ENCODE assay signal across 26 mouse cellular contexts in genomic region chr10:117748276-117749049, GRCm38 (mm10). TPM values are rescaled to one million over a fixed set of nuclear protein-coding genes. Genes with fewer than 3 reads are reported as not detected.
A peak's percentile ranks its signal among the peaks of the same experiment; 100 is the strongest.
DNase-seq lines count a peak whose midpoint lies in the region; ATAC-seq and TF ChIP-seq lines count a peak whose summit lies in the region.
"Had no signal": no experiment of that assay in that cellular context is flagged by ENCODE, and none has a peak within 500 bp of the region (broad histone marks: within the 10 kb centered on the region; RNA-seq: fewer than 3 reads in every experiment).

No protein-coding gene starts in this region.

- H3K9me3 ChIP-seq in liver, postnatal 0 days (ENCODE audit: low read length): 0 out of 2 replicates have a peak, but pooled peaks cover 5% of the 10 kb centered on the region
- H3K9me3 ChIP-seq in liver, embryonic 12.5 days (replicated peaks): 0 out of 2 replicates have a peak, but pooled peaks cover 4% of the 10 kb centered on the region
- 0 out of 2 replicates have a peak, but pooled peaks cover 3% of the 10 kb centered on the region for H3K9me3 ChIP-seq in kidney, embryonic 16.5 days (ENCODE audit: low read length)
- H3K9me3 ChIP-seq: heart, embryonic 10.5 days; heart, embryonic 15.5 days; limb, embryonic 13.5 days; midbrain, embryonic 12.5 days; neural tube, embryonic 13.5 days had no signal

- DNase-seq in liver, postnatal 0 days: no peak
- DNase-seq in kidney, adult 2 months: peak; percentile 89
- DNase-seq in kidney, postnatal 36 days: peak; percentile 70 to 85
- no peak for DNase-seq in frontal cortex, postnatal 14 days (ENCODE audit: low spot score in 2 of 2)
- no peak for DNase-seq in adrenal gland, adult 8-10 months
- DNase-seq: adrenal gland, postnatal 10 days; cerebellum, adult 8-10 months; cerebellum, postnatal 36 days; forebrain, postnatal 0 days; gastrocnemius, postnatal 10 days; lung, embryonic 14.5 days; lung, postnatal 14 days; right cerebral cortex, postnatal 14 days had no signal

- WGBS in liver, postnatal 0 days (ENCODE audit: insufficient replicate concordance): 79% methylated on average over 10 of the region's 10 CpGs
- WGBS in liver, embryonic 12.5 days (ENCODE audit: insufficient replicate concordance): 79% methylated on average over 10 of the region's 10 CpGs
- 65% methylated on average over 10 of the region's 10 CpGs for WGBS in kidney, adult 2 months
- whole genome bisulfite sequencing in kidney, embryonic 16.5 days: 88% methylated on average over 10 of the region's 10 CpGs

- H3K4me2 ChIP-seq in liver, postnatal 0 days (ENCODE audit: low read depth, low read length): no peak overlapping the region
- no peak overlapping the region for H3K4me2 ChIP-seq in liver, embryonic 12.5 days
- no peak overlapping the region for H3K4me2 ChIP-seq in kidney, embryonic 16.5 days (replicated peaks; ENCODE audit: low read depth, low read length)
- H3K4me2 ChIP-seq: heart, embryonic 15.5 days; limb, embryonic 13.5 days; lung, embryonic 14.5 days; midbrain, embryonic 12.5 days; neural tube, embryonic 13.5 days had no signal

- peaks cover 29% of the 10 kb centered on the region for H3K36me3 ChIP-seq in liver, postnatal 0 days (replicated peaks; ENCODE audit: insufficient read depth, low read length)
- H3K36me3 ChIP-seq in liver, embryonic 12.5 days: peaks cover 55% of the 10 kb centered on the region
- 0 out of 2 replicates have a peak, but pooled peaks cover 1% of the 10 kb centered on the region for H3K36me3 ChIP-seq in kidney, adult 2 months (ENCODE audit: control insufficient read depth, insufficient read depth, low read length)
- peaks cover 43% of the 10 kb centered on the region for H3K36me3 ChIP-seq in kidney, embryonic 16.5 days (ENCODE audit: insufficient read depth, low read length)

- no peak for TF ChIP-seq POLR2A in kidney, adult 2 months (IDR thresholded peaks at IDR 0.05; ENCODE audit: low read depth, low read length)

- peaks cover 7% of the 10 kb centered on the region; the same call in 1 of the 2 replicates for H3K4me1 ChIP-seq in liver, postnatal 0 days (ENCODE audit: insufficient read depth)
- peaks cover 25% of the 10 kb centered on the region for H3K4me1 ChIP-seq in liver, embryonic 12.5 days
- H3K4me1 ChIP-seq in kidney, adult 2 months (ENCODE audit: control insufficient read depth, insufficient read depth, low read length): peaks cover 16% of the 10 kb centered on the region
- peaks cover 10% of the 10 kb centered on the region for H3K4me1 ChIP-seq in kidney, embryonic 16.5 days (ENCODE audit: insufficient read depth, low read length)

- H3K4me3 ChIP-seq in liver, postnatal 0 days (ENCODE audit: low read depth, low read length): no peak overlapping the region
- H3K4me3 ChIP-seq in liver, embryonic 12.5 days: no peak overlapping the region
- no peak overlapping the region for H3K4me3 ChIP-seq in kidney, adult 2 months (ENCODE audit: insufficient read depth, low read depth, low read length)
- H3K4me3 ChIP-seq in kidney, embryonic 16.5 days (ENCODE audit: low read length): no peak overlapping the region
- H3K4me3 ChIP-seq: erythroblast, embryonic 14.5 days; heart, embryonic 10.5 days; heart, embryonic 15.5 days; layer of hippocampus, adult 2 months; limb, embryonic 13.5 days; midbrain, embryonic 12.5 days; neural tube, embryonic 13.5 days had no signal

- H3K27me3 ChIP-seq in liver, postnatal 0 days (ENCODE audit: insufficient read depth, low read length): no peaks in the 10 kb centered on the region
- no peaks in the 10 kb centered on the region for H3K27me3 ChIP-seq in liver, embryonic 12.5 days (replicated peaks)
- no peaks in the 10 kb centered on the region for H3K27me3 ChIP-seq in kidney, adult 2 months (replicated peaks; ENCODE audit: control insufficient read depth, insufficient read depth, low read length)
- no peaks in the 10 kb centered on the region for H3K27me3 ChIP-seq in kidney, embryonic 16.5 days (ENCODE audit: insufficient read depth, low read length)
- H3K27me3 ChIP-seq: CH12.LX; heart, embryonic 15.5 days; limb, embryonic 13.5 days; midbrain, embryonic 12.5 days; neural tube, embryonic 13.5 days had no signal

- no peak for TF ChIP-seq EP300 in liver, postnatal 0 days (IDR thresholded peaks at IDR 0.05; ENCODE audit: low read depth)

- no peak overlapping the region for H3K9ac ChIP-seq in liver, postnatal 0 days (replicated peaks)
- H3K9ac ChIP-seq in liver, embryonic 12.5 days: no peak overlapping the region
- H3K9ac ChIP-seq in kidney, embryonic 16.5 days (replicated peaks; ENCODE audit: low read length): no peak overlapping the region
- H3K9ac ChIP-seq: forebrain, postnatal 0 days; heart, embryonic 15.5 days; limb, embryonic 13.5 days; liver, embryonic 14.5 days; lung, embryonic 14.5 days; midbrain, embryonic 12.5 days; neural tube, embryonic 13.5 days had no signal

- 0 out of 2 replicates have a peak overlapping the region, but pooled peaks have one; percentile 22 for H3K27ac ChIP-seq in liver, postnatal 0 days (ENCODE audit: low read depth)
- H3K27ac ChIP-seq in liver, embryonic 12.5 days: no peak overlapping the region
- H3K27ac ChIP-seq in kidney, adult 2 months (ENCODE audit: insufficient read depth, low read depth, low read length): peak overlapping the region; percentile 87
- H3K27ac ChIP-seq in kidney, embryonic 16.5 days (ENCODE audit: low read length): peak overlapping the region; percentile 20; the same call in 1 of the 2 replicates
- H3K27ac ChIP-seq: heart, embryonic 10.5 days; heart, embryonic 15.5 days; layer of hippocampus, adult 2 months; limb, embryonic 13.5 days; liver, embryonic 14.5 days; midbrain, embryonic 12.5 days; neural tube, embryonic 13.5 days had no signal

- no peak for TF ChIP-seq CTCF in liver, postnatal 0 days (IDR thresholded peaks at IDR 0.05; ENCODE audit: low read depth)
- no peak for TF ChIP-seq CTCF in kidney, adult 2 months (conservative IDR thresholded peaks at IDR 0.05; ENCODE audit: insufficient read depth, insufficient read length, low read depth, low read length)

- ATAC-seq in liver, postnatal 0 days: no peak
- ATAC-seq in liver, embryonic 12.5 days: no peak
- ATAC-seq in kidney, embryonic 16.5 days (ENCODE audit: low FRiP score, low TSS enrichment): no peak
- ATAC-seq in megakaryocyte-erythroid progenitor cell, adult 5-6 weeks (replicated peaks; ENCODE audit: low FRiP score, low TSS enrichment, poor library complexity, severe bottlenecking): no peak
- ATAC-seq: forebrain, postnatal 0 days; hindbrain, embryonic 16.5 days had no signal

RNA-seq across cellular contexts. Expression of gene Slc35e3, which starts 2.3 kb away (rescaled TPM):
- polyA plus RNA-seq in liver, postnatal 0 days (2015; fragmentation: Nextera tagmentation; extraction: Ambion mirVana): 2.8 and 3.7 TPM in 2 replicates
- polyA plus RNA-seq in liver, embryonic 12.5 days (2016; fragmentation: Nextera tagmentation; extraction: Ambion mirVana): 5.2 and 5.3 TPM in 2 replicates
- polyA plus RNA-seq in kidney, adult 2 months (2012; rRNA removed): 37.1 and 39.1 TPM in 2 replicates
- 15.2 and 17.3 TPM in 2 replicates for polyA plus RNA-seq in kidney, embryonic 16.5 days (2015; fragmentation: Nextera tagmentation; extraction: Ambion mirVana)
- total RNA-seq in megakaryocyte-erythroid progenitor cell, adult 5-6 weeks (2014; fragmentation: Nextera tagmentation): 1.3 and 7.2 TPM in 2 replicates
- 5.0 and 5.2 TPM in 2 replicates for total RNA-seq in megakaryocyte-erythroid progenitor cell, adult 5-6 weeks (2017)
- 10 to 100 TPM; 16.6 to 24.2 (median 20.5) TPM for total RNA-seq in adrenal gland, adult 8-10 months (2022)
- polyA plus RNA-seq: erythroblast, embryonic 14.5 days had no signal

RNA-seq across cellular contexts. Expression of gene Mdm2, which starts 37.9 kb away (rescaled TPM):
- 10.5 and 11.3 TPM in 2 replicates for polyA plus RNA-seq in liver, postnatal 0 days (2015; fragmentation: Nextera tagmentation; extraction: Ambion mirVana)
- 35.6 and 36.9 TPM in 2 replicates for polyA plus RNA-seq in liver, embryonic 12.5 days (2016; fragmentation: Nextera tagmentation; extraction: Ambion mirVana)
- 21.9 and 22.9 TPM in 2 replicates for polyA plus RNA-seq in kidney, adult 2 months (2012; rRNA removed)
- polyA plus RNA-seq in kidney, embryonic 16.5 days (2015; fragmentation: Nextera tagmentation; extraction: Ambion mirVana): 46.0 and 50.1 TPM in 2 replicates
- total RNA-seq in megakaryocyte-erythroid progenitor cell, adult 5-6 weeks (2014; fragmentation: Nextera tagmentation): 43.6 and 58.8 TPM in 2 replicates
- 45.6 and 63.7 TPM in 2 replicates for total RNA-seq in megakaryocyte-erythroid progenitor cell, adult 5-6 weeks (2017)
- 10 to 100 TPM; 51.0 to 82.1 (median 68.5) TPM for total RNA-seq in adrenal gland, adult 8-10 months (2022)

RNA-seq across cellular contexts. Expression of gene Nup107, which starts 44.0 kb away (rescaled TPM):
- polyA plus RNA-seq in liver, postnatal 0 days (2015; fragmentation: Nextera tagmentation; extraction: Ambion mirVana): 12.9 and 15.0 TPM in 2 replicates
- polyA plus RNA-seq in liver, embryonic 12.5 days (2016; fragmentation: Nextera tagmentation; extraction: Ambion mirVana): 80.3 and 81.3 TPM in 2 replicates
- 3.7 and 4.6 TPM in 2 replicates for polyA plus RNA-seq in kidney, adult 2 months (2012; rRNA removed)
- polyA plus RNA-seq in kidney, embryonic 16.5 days (2015; fragmentation: Nextera tagmentation; extraction: Ambion mirVana): 64.8 and 69.0 TPM in 2 replicates
- 87.2 and 100 TPM in 2 replicates for total RNA-seq in megakaryocyte-erythroid progenitor cell, adult 5-6 weeks (2014; fragmentation: Nextera tagmentation)
- total RNA-seq in megakaryocyte-erythroid progenitor cell, adult 5-6 weeks (2017): 128 and 133 TPM in 2 replicates
- total RNA-seq in adrenal gland, adult 8-10 months (2022): 10 to 100 TPM; 13.3 to 21.0 (median 15.6) TPM

Comparison
In these comparisons a context has a peak if more than half of its experiments do, and no peak if none do; other contexts are left out.
1. DNase-seq: peak in kidney, adult 2 months (single experiment) and kidney, postnatal 36 days (2 of 2); none in liver, postnatal 0 days (single experiment), frontal cortex, postnatal 14 days (0 of 2) and adrenal gland, adult 8-10 months (single experiment).